Mouse (Mus musculus) limb, embryonic 13.5 days (tissue): Measurements from ENCODE around the gene Olfr209. TPM values are rescaled to one million over a fixed set of nuclear protein-coding genes. Genes with fewer than 3 reads are reported as not detected.
"Not testable (repeated sequence)": the region's sequence is repeated elsewhere in the genome, so short reads cannot be mapped to it uniquely, and the experiment has no call there.

Experiments used
- ATAC-seq: fragments of 200-750 bp; cut with Nextera tagmentation; 2 replicates; pipeline ENCODE4 v1.8.0; 2017; ENCODE audit warnings: low read depth, moderate number of reproducible peaks, moderate TSS enrichment; ENCODE audit not compliant: low FRiP score
- H3K27ac ChIP-seq: fragments of 300-500 bp; sonication (generic); 2 replicates; pipeline ENCODE4 v1.5.1; 2015; ENCODE audit warnings: inconsistent platforms, mild to moderate bottlenecking, moderate library complexity
- H3K27me3 ChIP-seq: fragments of 300-500 bp; sonication (generic); 2 replicates; pipeline ENCODE4 v1.6.1; 2015; ENCODE audit warnings: mild to moderate bottlenecking, inconsistent platforms
- H3K36me3 ChIP-seq: fragments of 300-500 bp; sonication (generic); 2 replicates; pipeline ENCODE4 v1.6.1; 2015; ENCODE audit warnings: inconsistent platforms, mild to moderate bottlenecking, moderate library complexity
- H3K4me1 ChIP-seq: fragments of 300-500 bp; sonication (generic); 2 replicates; pipeline ENCODE4 v1.6.1; 2015; ENCODE audit warnings: inconsistent platforms
- H3K4me2 ChIP-seq: fragments of 300-500 bp; sonication (generic); replicated peaks from 2 replicates; pipeline ENCODE4 v1.6.1; 2015; ENCODE audit warnings: inconsistent platforms, mild to moderate bottlenecking, moderate library complexity
- H3K4me3 ChIP-seq: fragments of 300-500 bp; sonication (generic); 2 replicates; pipeline ENCODE4 v1.5.1; 2015; ENCODE audit warnings: moderate library complexity, mild to moderate bottlenecking, inconsistent platforms
- H3K9ac ChIP-seq: fragments of 300-500 bp; sonication (generic); 2 replicates; pipeline ENCODE4 v1.6.1; 2015; ENCODE audit warnings: mild to moderate bottlenecking, inconsistent platforms
- H3K9me3 ChIP-seq: fragments of 300-500 bp; sonication (generic); 2 replicates; pipeline ENCODE4 v1.6.1; 2016; ENCODE audit warnings: inconsistent platforms
- whole genome bisulfite sequencing: fragments of 180-500 bp; shearing (Covaris S2); methylation state at CpG from one replicate; pipeline ENCODE4 v1.1.7; 2015; 5-methylcytosine and 5-hydroxymethylcytosine counted together
- polyA plus RNA-seq: library from polyadenylated mRNA; unstranded; fragments of >200 nt; fragmentation: Nextera tagmentation; extraction: Ambion mirVana; gene quantifications from 2 replicates; pipeline ENCODE4 v1.2.1, GENCODE M21; 2015

Gene Olfr209
- polyA plus RNA-seq, result not detected in 2 replicates

DNA sequence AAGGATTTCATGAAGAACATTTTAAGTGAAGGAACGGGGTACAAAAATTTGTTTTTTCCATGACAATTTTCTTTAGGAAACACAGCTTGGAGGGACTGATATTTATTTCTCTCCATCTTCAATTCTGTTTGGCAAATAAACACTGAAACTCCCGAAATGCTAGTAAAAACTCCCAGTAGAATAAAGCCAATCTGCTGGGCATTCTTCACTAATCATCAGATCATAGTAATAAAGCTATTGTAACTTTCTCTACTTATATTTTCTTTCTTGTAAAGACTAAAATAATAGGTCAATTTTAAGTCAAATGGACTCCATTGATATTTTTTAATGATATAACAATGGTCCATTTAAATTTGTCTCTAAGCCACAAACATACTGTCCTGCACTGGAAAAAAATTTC lies at the start of gene Olfr209:
TSS of gene Olfr209 (minus strand) at position 101 of the 400 bp plus-strand sequence.
- H3K36me3 ChIP-seq, result no peaks in the 10 kb centered on the region
- no peaks in the 10 kb centered on the region for H3K4me1 ChIP-seq
- no peak within 1 kb of the TSS for H3K4me3 ChIP-seq
- ATAC-seq, result no peak
- no peak within 1 kb of the TSS for H3K27ac ChIP-seq
- H3K4me2 ChIP-seq, result no peak within 1 kb of the TSS
- H3K9ac ChIP-seq, result no peak within 1 kb of the TSS
- 81% methylated on average over 2 of the region's 2 CpGs for WGBS
- no peaks in the 10 kb centered on the region for H3K27me3 ChIP-seq
- no peaks in the 10 kb centered on the region for H3K9me3 ChIP-seq

GRCm38 (mm10) chr16:59413475-59413874 lies 49.7 kb upstream of the Olfr209 start:
- 0 out of 2 replicates have a peak, but pooled peaks cover 3% of the 10 kb centered on the region for H3K4me1 ChIP-seq
- H3K27me3 ChIP-seq, result no peaks in the 10 kb centered on the region
- no peak overlapping the region for H3K27ac ChIP-seq
- WGBS, result 60% methylated on average over 4 of the region's 4 CpGs
- H3K9me3 ChIP-seq, result no peaks in the 10 kb centered on the region
- H3K36me3 ChIP-seq, result no peaks in the 10 kb centered on the region
- no peak overlapping the region for H3K4me2 ChIP-seq
- H3K9ac ChIP-seq, result no peak overlapping the region
- ATAC-seq, result no peak; the same call in 1 of the 2 replicates
- H3K4me3 ChIP-seq, result no peak overlapping the region

DNA sequence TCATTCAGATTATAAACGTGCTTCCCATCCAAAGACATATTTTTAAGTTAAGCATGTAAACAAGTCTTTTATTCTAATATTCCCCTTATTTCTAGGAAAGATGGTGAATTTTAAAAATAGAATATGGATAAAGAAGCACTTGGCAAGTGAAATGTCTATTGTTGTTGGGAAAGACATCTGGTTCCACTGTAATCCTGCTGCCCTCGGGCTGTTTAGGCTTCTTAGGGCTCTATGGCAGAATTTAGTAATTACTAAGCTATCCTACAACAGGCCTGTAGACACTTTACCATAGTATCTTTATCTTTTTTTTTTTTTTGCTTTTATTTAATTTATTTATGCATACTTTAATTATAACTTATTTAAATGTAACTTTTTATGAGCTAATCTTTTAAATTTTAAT lies 46.0 kb upstream of the Olfr209 start:
- ATAC-seq, result no peak
- WGBS, result 55% methylated on average over 2 of the region's 2 CpGs
- Histone ChIP-seq H3K27me3 (no peaks in the 10 kb centered on the region), H3K9me3 (no peaks in the 10 kb centered on the region), H3K4me2 (no peak overlapping the region), H3K4me3 (no peak overlapping the region), H3K9ac (no peak overlapping the region), H3K4me1 (0 out of 2 replicates have a peak, but pooled peaks cover 3% of the 10 kb centered on the region), H3K27ac (no peak overlapping the region), H3K36me3 (no peaks in the 10 kb centered on the region)

DNA sequence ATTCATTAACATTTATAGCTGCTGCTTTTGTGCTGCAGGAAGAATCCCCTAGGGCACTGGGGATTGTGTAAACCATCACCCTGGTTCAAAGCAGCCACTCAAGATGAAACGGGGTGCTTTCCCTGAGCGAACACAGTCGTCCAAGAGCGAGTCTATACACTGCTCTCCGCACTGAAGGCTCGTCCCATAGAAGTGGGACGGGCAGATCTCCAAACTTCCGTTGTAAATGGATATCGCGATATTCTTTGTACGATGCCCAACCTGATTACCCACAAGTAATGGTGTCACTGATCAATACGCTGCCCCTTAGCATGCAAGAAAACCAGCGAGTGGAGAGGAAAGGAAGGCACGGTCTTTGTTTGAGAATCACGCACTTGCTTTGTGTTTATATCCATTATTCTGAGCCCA lies 45.6 kb upstream of the Olfr209 start:
- H3K4me2 ChIP-seq, result no peak overlapping the region
- no peaks in the 10 kb centered on the region for H3K36me3 ChIP-seq
- H3K9ac ChIP-seq, result no peak overlapping the region
- H3K4me3 ChIP-seq, result no peak overlapping the region
- 0 out of 2 replicates have a peak, but pooled peaks cover 3% of the 10 kb centered on the region for H3K4me1 ChIP-seq
- no peaks in the 10 kb centered on the region for H3K27me3 ChIP-seq
- 56% methylated on average over 15 of the region's 15 CpGs for WGBS
- H3K9me3 ChIP-seq, result no peaks in the 10 kb centered on the region
- no peak overlapping the region for H3K27ac ChIP-seq
- ATAC-seq, result no peak

DNA sequence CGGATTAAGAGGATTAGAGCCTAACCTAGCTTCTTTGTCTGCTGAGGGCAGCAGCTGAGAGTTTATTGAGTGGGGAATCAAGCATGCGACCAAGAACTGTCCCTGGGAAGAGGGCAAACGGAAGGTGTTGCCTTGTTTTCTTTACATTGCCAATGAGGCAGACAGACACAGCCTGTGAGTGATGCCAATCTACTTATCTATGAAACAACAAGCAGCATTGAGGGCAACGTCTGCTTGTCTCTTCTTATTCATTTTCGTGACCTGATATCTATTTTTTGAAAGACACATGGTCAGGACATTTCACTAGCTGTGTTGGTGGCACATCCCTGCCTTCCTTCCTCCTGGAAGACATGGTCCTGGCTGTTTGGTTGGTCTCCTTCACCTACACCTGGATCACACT lies 43.2 kb upstream of the Olfr209 start, which contains the start of gene Gabrr3:
TSS of gene Gabrr3 (plus strand) at position 301 of the 400 bp plus-strand sequence.
- no peak within 1 kb of the TSS for H3K9ac ChIP-seq
- no peak within 1 kb of the TSS for H3K4me3 ChIP-seq
- H3K27me3 ChIP-seq, result no peaks in the 10 kb centered on the region
- H3K4me2 ChIP-seq, result no peak within 1 kb of the TSS
- no peaks in the 10 kb centered on the region for H3K9me3 ChIP-seq
- H3K36me3 ChIP-seq, result no peaks in the 10 kb centered on the region
- no peak within 1 kb of the TSS for H3K27ac ChIP-seq
- H3K4me1 ChIP-seq, result no peaks in the 10 kb centered on the region
- 69% methylated on average over 5 of the region's 5 CpGs for WGBS
- ATAC-seq, result no peak

GRCm38 (mm10) chr16:59404798-59405197 lies 41.0 kb upstream of the Olfr209 start:
- Histone ChIP-seq H3K4me2 (no peak overlapping the region), H3K27ac (no peak overlapping the region), H3K36me3 (no peaks in the 10 kb centered on the region), H3K9me3 (no peaks in the 10 kb centered on the region), H3K9ac (no peak overlapping the region), H3K27me3 (no peaks in the 10 kb centered on the region), H3K4me1 (no peaks in the 10 kb centered on the region), H3K4me3 (no peak overlapping the region)
- ATAC-seq, result no peak
- WGBS, result 78% methylated on average over 9 of the region's 9 CpGs

- no peak overlapping the region for H3K4me3 ChIP-seq
- no peaks in the 10 kb centered on the region for H3K36me3 ChIP-seq
- no peak overlapping the region for H3K4me2 ChIP-seq
- 15% methylated on average over 4 of the region's 4 CpGs for WGBS
- ATAC-seq, result peak; percentile 64; the same call in 1 of the 2 replicates
- H3K4me1 ChIP-seq, result no peaks in the 10 kb centered on the region
- no peak overlapping the region for H3K27ac ChIP-seq
- no peaks in the 10 kb centered on the region for H3K9me3 ChIP-seq
- no peaks in the 10 kb centered on the region for H3K27me3 ChIP-seq
- no peak overlapping the region for H3K9ac ChIP-seq
These were observed 39.9 kb upstream of the Olfr209 start for GRCm38 (mm10) chr16:59403684-59404083.

DNA sequence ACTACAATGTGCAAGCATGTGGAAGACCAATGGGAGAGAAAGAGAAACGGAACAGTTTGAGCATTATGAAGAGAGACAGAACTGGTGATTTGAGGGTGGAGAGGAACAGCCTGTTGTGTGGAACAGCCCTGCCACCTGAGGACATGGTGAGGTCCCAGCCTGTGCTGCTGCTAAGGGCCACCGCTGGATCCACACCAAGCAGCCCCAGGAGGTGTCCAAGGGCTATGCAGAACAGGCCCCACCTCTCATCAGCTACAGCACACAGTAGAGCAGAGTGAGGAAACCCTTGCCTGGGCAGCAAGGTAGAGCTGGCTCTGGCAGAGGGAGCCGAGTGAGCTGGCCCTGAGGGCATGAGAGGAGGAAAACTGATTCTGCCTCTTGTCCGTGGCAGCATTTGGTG lies 38.2 kb upstream of the Olfr209 start:
- no peaks in the 10 kb centered on the region for H3K27me3 ChIP-seq
- no peak for ATAC-seq
- H3K4me1 ChIP-seq, result no peaks in the 10 kb centered on the region
- no peak overlapping the region for H3K27ac ChIP-seq
- no peak overlapping the region for H3K9ac ChIP-seq
- no peaks in the 10 kb centered on the region for H3K36me3 ChIP-seq
- no peak overlapping the region for H3K4me2 ChIP-seq
- no peak overlapping the region for H3K4me3 ChIP-seq
- no peaks in the 10 kb centered on the region for H3K9me3 ChIP-seq
- 70% methylated on average over 4 of the region's 4 CpGs for WGBS

DNA sequence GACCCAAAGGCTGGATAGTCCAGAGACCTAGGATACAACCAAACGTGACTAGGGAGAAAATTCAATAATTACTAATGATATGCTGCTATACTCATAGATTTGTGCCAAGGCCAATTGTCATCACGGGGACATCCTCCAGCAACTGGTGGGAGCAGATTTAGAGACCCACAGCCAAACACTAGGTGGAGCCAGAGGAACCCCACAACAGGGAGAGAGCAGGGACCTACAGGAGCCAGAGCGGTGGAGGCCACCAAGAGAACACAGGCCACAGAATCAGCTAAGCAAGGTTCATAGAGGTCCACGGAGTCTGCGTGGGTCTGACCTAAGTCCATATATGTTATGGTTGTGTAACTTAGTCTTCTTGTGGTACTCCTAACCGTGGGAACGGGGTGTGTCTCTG lies 37.3 kb upstream of the Olfr209 start:
- no peak overlapping the region for H3K4me2 ChIP-seq
- no peak for ATAC-seq
- no peak overlapping the region for H3K27ac ChIP-seq
- WGBS, result 77% methylated on average over 7 of the region's 7 CpGs
- H3K9ac ChIP-seq, result no peak overlapping the region
- H3K4me3 ChIP-seq, result no peak overlapping the region
- H3K27me3 ChIP-seq, result no peaks in the 10 kb centered on the region
- no peaks in the 10 kb centered on the region for H3K36me3 ChIP-seq
- no peaks in the 10 kb centered on the region for H3K4me1 ChIP-seq
- H3K9me3 ChIP-seq, result no peaks in the 10 kb centered on the region

GRCm38 (mm10) chr16:59393300-59393699 lies 29.5 kb upstream of the Olfr209 start:
- ATAC-seq, result no peak
- no peak overlapping the region for H3K27ac ChIP-seq
- WGBS, result 86% methylated on average over 3 of the region's 3 CpGs
- H3K4me1 ChIP-seq, result no peaks in the 10 kb centered on the region
- no peaks in the 10 kb centered on the region for H3K27me3 ChIP-seq
- no peak overlapping the region for H3K4me2 ChIP-seq
- no peaks in the 10 kb centered on the region for H3K36me3 ChIP-seq
- no peak overlapping the region for H3K9ac ChIP-seq
- H3K4me3 ChIP-seq, result no peak overlapping the region
- no peaks in the 10 kb centered on the region for H3K9me3 ChIP-seq

DNA sequence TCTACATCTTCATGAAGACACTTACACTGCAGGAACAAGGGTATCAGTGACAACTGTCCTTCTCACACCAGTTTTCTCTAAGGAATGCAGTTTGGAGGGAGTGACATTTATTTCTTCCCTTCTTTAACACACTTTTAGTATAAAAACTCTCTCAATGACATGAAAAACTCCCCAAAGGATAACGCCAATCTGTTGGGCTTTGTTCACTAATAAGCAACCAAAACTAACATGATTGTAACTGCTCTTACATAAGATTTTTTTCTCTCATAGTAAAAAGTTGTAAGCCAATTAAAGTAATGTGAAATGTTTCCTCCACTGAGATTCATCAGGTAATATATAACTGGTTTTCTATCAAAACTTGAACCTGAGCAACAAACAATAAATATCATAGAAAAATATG lies 14.6 kb downstream of the Olfr209 start, which contains the start of gene Olfr206:
TSS of gene Olfr206 (minus strand) at position 101 of the 400 bp plus-strand sequence.
- Histone ChIP-seq H3K4me3 (no peak within 1 kb of the TSS), H3K9me3 (no peaks in the 10 kb centered on the region), H3K27ac (no peak within 1 kb of the TSS), H3K27me3 (no peaks in the 10 kb centered on the region), H3K36me3 (no peaks in the 10 kb centered on the region), H3K9ac (no peak within 1 kb of the TSS), H3K4me2 (no peak within 1 kb of the TSS), H3K4me1 (no peaks in the 10 kb centered on the region)
- no peak for ATAC-seq
- WGBS, result 76% methylated on average over 1 of the region's 1 CpGs

- Histone ChIP-seq H3K4me1 (no peaks in the 10 kb centered on the region), H3K9ac (no peak within 1 kb of the TSS), H3K4me3 (no peak within 1 kb of the TSS), H3K27me3 (no peaks in the 10 kb centered on the region), H3K4me2 (no peak within 1 kb of the TSS), H3K9me3 (no peaks in the 10 kb centered on the region), H3K27ac (no peak within 1 kb of the TSS), H3K36me3 (no peaks in the 10 kb centered on the region)
- no peak for ATAC-seq
These were observed 32.8 kb downstream of the Olfr209 start, which contains the start of gene Olfr205 for GRCm38 (mm10) chr16:59331038-59331437. Olfr205 (minus strand) TSS chr16:59331138.

GRCm38 (mm10) chr16:59323262-59323661 lies 40.5 kb downstream of the Olfr209 start:
- H3K9me3 ChIP-seq, H3K9ac ChIP-seq, H3K4me3 ChIP-seq, H3K4me2 ChIP-seq, H3K4me1 ChIP-seq, ATAC-seq, H3K27ac ChIP-seq, H3K27me3 ChIP-seq, H3K36me3 ChIP-seq: not testable (repeated sequence)
- 87% methylated on average over 1 of the region's 1 CpGs for WGBS
